Mouse (Mus musculus): Measurements from ENCODE around the gene Hdgfl3.

DNA sequence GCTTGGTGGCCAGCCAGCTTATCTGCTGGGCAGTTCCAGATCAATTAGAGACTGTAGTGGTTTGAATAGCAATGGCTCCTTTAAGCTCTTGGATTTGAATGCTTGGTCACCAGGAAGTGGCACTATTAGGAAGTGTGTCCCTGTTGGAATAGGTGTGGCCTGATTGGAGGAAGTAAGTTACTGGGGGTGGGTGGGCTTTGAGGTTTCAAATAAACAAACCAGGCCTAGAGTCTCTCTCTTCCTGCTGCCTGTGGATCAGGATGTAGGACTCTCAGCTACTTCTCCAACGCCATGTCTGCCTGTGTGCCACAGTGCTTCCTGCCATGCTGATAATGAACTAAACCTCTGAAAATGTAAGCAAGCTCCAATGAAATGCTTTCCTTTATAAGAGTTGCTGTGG, 91.3 kb downstream of the Hdgfl3 start:
- TF ChIP-seq EP300 (IDR thresholded peaks at IDR 0.05) (no peak), CTCF (IDR thresholded peaks at IDR 0.05) (no peak)
